Mouse (Mus musculus) E14TG2a.4 (cell line): Measurements from ENCODE around the gene Nr6a1.

Source experiments
- CTCF ChIP-seq: conservative IDR thresholded peaks from 2 replicates; pipeline ENCODE4 v1.5.1; 2014; ENCODE audit warnings: low read length
- NANOG ChIP-seq: IDR thresholded peaks from 2 replicates; pipeline ENCODE4 v1.6.1; 2014; ENCODE audit warnings: borderline replicate concordance, low read length, mixed read lengths
- POU5F1 ChIP-seq: IDR thresholded peaks from 2 replicates; pipeline ENCODE4 v1.6.1; 2014; ENCODE audit warnings: low read length, borderline replicate concordance

DNA sequence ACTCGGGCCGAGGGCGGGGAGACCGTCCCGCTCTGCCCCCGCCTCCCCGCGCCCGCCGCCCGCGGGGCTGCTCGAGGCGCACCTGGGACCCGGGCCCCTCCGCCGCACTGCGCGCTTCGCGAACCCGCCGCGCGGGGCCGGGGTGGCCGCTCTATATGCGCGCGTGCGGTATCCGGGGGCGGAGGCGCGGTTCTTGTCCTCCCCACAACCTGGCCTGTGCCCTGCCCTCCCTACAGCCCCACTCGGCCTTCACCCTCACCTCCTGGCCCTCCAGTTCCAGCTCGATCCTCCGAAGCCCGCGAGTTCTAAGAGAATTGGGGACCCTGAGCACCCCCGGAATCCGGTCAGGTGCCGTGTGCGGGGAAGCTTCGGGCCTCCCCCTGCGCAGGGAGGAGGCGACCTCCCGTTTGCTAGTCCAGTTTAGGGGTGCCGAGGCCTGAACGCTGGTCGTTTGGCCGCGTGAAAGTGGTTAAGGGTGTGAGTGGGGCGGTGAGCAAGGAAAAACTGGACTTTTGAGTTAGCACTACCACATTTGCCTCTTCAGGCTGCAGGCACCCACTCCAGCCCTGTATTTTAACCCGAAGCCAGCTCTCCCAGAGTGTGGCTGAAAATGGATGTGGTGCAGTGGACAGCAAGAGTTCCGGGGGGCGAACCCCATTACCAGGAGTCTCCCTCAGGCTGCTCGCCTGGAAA, 215.3 kb downstream of the Nr6a1 start:
- TF ChIP-seq CTCF, result no peak
- TF ChIP-seq POU5F1, result no peak
- no peak for TF ChIP-seq NANOG
